Mouse (Mus musculus) erythroblast, embryonic 14.5 days (primary cell): ENCODE results near the gene Ptprz1.

Experiments
- GATA1 ChIP-seq: IDR thresholded peaks from 2 replicates; pipeline ENCODE4 v1.6.1; 2012; ENCODE audit warnings: low read length, inconsistent platforms, mixed read lengths
- TAL1 ChIP-seq: IDR thresholded peaks from 3 replicates; pipeline ENCODE4 v1.6.1; 2012; ENCODE audit warnings: low read length, inconsistent platforms, mixed read lengths

DNA sequence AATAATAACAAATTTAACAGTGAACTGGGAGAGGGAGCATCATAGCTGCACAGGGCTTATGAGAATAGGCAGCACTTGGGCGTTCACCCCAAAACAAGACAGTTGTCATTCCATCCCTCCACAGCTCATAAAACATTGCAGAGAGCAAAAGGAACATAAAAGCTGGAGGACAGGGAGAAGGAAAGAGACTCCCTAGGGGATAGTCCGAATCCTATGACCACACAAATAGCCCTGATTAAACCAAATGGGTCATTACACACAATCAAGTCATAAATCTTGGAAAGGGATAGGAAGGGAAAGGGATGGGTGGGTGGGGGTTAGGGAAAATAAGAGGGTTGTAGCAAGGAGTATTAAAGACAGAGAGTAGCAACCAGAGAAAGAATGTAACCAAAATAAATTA lies 203.0 kb downstream of the Ptprz1 start:
- TF ChIP-seq TAL1 (no peak), GATA1 (no peak)
